Mouse (Mus musculus) thymus, adult 2 months (tissue): ENCODE results near the gene Hist1h3h. TPM values are rescaled to one million over a fixed set of nuclear protein-coding genes. Genes with fewer than 3 reads are reported as not detected.
A peak's percentile ranks its signal among the peaks of the same experiment; 100 is the strongest.
"Not testable (repeated sequence)": the region's sequence is repeated elsewhere in the genome, so short reads cannot be mapped to it uniquely, and the experiment has no call there.

Experiments
- DNase-seq: peaks from one replicate; pipeline ENCODE4 v3.0.0; 2021
- H3K27ac ChIP-seq: fragments of 200-500 bp; 2 replicates; pipeline ENCODE4 v1.5.1; 2012; ENCODE audit warnings: low read length, control low read depth; ENCODE audit not compliant: control insufficient read depth, insufficient read depth
- H3K27me3 ChIP-seq: fragments of 200-500 bp; 2 replicates; pipeline ENCODE4 v1.6.1; 2012; ENCODE audit warnings: mild to moderate bottlenecking, low read length, moderate library complexity, mixed read lengths; ENCODE audit not compliant: control insufficient read depth, insufficient read depth
- H3K36me3 ChIP-seq: fragments of 200-500 bp; 2 replicates; pipeline ENCODE4 v1.6.1; 2012; ENCODE audit warnings: mild to moderate bottlenecking, low read length, moderate library complexity; ENCODE audit not compliant: control insufficient read depth, insufficient read depth
- H3K4me1 ChIP-seq: fragments of 200-500 bp; replicated peaks from 2 replicates; pipeline ENCODE4 v1.6.1; 2012; ENCODE audit warnings: low read length; ENCODE audit not compliant: control insufficient read depth, insufficient read depth
- H3K4me3 ChIP-seq: fragments of 200-500 bp; 2 replicates; pipeline ENCODE4 v1.5.1; 2012; ENCODE audit warnings: mild to moderate bottlenecking, low read length, control low read depth, moderate library complexity; ENCODE audit not compliant: control insufficient read depth, insufficient read depth
- CTCF ChIP-seq: fragments of 200-500 bp; IDR thresholded peaks from 2 replicates; pipeline ENCODE4 v1.5.1; 2012; ENCODE audit warnings: mild to moderate bottlenecking, control low read depth, low read length, moderate library complexity, borderline replicate concordance; ENCODE audit not compliant: control insufficient read depth, poor library complexity, insufficient read depth; ENCODE audit errors: extremely low read depth
- POLR2A ChIP-seq: fragments of 200-500 bp; IDR thresholded peaks from 2 replicates; pipeline ENCODE4 v1.6.1; 2012; ENCODE audit warnings: mild to moderate bottlenecking, low read length, control low read depth, moderate library complexity; ENCODE audit not compliant: control insufficient read depth, poor library complexity, insufficient read depth; ENCODE audit errors: extremely low read depth
- WGBS: fragments of 180-500 bp; shearing (Covaris S2); methylation state at CpG from one replicate; pipeline ENCODE4 v1.1.7; 2018; 5-methylcytosine and 5-hydroxymethylcytosine counted together
- polyA plus RNA-seq: library from polyadenylated mRNA; depleted of rRNA; stranded (reverse); fragments of >200 nt; gene quantifications from 2 replicates; pipeline ENCODE4 v1.2.3, GENCODE M21; 2012

Hist1h3h gene
- polyA plus RNA-seq, 1 experiment, result 733 TPM

DNA sequence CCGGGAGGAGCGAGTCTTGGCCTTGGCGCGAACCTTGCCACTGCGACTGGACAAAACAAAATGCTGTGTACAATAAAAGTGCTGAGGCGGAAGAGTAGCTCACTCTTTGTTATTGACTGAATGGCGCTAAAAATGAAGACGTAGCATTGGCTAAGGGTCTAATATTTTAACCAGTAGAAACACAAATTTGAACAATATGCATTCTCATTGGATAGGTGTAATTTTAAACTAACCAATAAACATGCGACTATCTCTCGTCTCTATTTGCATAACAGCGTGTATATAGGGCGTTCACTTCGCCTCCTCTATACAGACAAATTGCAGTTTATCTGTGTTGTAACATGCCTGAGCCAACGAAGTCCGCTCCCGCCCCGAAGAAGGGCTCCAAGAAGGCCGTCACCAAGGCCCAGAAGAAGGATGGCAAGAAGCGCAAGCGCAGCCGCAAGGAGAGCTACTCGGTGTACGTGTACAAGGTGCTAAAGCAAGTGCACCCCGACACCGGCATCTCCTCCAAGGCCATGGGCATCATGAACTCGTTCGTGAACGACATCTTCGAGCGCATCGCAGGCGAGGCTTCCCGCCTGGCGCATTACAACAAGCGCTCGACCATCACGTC, 4.4 kb downstream of the Hist1h3h start, which contains the start of gene Hist1h2bm:
Gene Hist1h2bm (plus strand): TSS at position 288 of the 616 bp plus-strand sequence.
- H3K4me3 ChIP-seq, result peak within 1 kb of the TSS; percentile 52
- peak within 1 kb of the TSS; percentile 67 for H3K27ac ChIP-seq
- TF ChIP-seq POLR2A, result peak; percentile 54; the same call in 1 of the 2 replicates
- not testable (repeated sequence) for H3K4me1 ChIP-seq, H3K36me3 ChIP-seq, H3K27me3 ChIP-seq
- under 1% methylated on average over 37 of the region's 37 CpGs for WGBS
- DNase-seq, result peak; percentile 67

DNA sequence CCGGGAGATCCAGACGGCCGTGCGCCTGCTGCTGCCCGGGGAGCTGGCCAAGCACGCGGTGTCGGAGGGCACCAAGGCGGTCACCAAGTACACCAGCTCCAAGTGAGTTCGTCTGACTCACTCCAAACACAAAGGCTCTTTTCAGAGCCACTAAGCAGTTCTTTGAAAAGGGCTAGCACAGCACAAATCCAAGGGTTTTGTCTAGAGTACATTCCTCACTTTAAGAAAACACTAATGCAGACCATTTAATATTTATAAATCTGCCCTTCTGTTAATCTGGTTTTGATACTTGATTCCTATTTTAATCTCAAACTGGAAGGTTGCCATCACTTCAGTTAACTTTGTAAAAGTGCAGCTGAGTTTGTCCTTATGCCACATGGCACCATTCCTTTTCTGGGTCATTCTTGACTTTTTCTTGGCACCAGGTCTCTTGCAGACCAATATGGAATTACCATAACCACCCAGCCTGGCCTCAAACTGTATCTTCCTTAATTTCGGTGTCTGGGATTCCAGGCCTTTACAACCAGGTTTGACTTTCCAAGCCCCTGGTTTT, 5.0 kb downstream of the Hist1h3h start:
- Histone ChIP-seq H3K36me3 (no peaks in the 10 kb centered on the region), H3K27ac (peak overlapping the region; percentile 63), H3K27me3 (no peaks in the 10 kb centered on the region), H3K4me3 (peak overlapping the region; percentile 52), H3K4me1 (peaks cover 5% of the 10 kb centered on the region)
- TF ChIP-seq POLR2A (peak; percentile 5; the same call in 1 of the 2 replicates), CTCF (no peak)
- no peak for DNase-seq
- WGBS, result 7% methylated on average over 11 of the region's 11 CpGs

DNA sequence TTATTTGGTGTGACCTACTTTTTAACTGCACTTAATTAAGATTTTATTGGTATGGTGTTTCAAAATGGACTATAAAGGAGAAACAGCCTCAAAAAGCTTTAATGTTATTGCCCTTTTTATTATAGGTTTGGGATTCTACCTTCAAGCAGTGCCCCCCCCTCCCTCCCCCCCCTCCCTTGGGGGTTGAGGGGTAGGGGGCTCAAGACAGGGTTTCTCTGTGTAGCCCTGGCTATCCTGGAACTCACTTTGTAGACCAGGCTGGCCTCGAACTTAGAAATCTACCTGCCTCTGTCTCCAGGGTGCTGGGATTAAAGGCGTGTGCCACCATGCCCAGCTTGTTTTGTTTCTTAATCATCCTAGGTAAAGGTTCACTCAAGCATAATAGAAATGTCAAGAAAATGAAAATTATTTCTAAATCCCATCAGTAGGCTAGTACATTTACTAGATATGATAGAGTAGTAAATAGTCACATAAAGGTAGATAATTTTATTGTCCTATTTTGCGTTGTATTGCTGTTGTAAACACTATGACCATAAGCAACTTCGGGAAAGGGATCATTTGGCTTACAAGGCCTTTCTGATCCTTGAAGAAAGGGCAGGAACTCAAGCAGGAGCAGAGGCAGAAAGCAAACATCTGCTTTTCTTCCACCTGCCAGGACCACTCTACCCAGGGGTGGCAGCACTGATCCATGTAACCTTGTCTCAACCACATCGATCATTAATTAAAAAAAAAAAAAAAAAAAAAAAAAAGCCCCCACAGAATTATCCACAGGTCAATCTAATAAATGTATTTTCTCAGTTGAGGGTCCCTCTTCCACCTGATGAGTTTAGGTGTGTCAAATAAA, 5.8 kb downstream of the Hist1h3h start:
- Histone ChIP-seq H3K4me3 (no peak overlapping the region), H3K4me1 (peaks cover 5% of the 10 kb centered on the region), H3K36me3 (no peaks in the 10 kb centered on the region), H3K27ac (peak overlapping the region; percentile 45), H3K27me3 (no peaks in the 10 kb centered on the region)
- peak; percentile 46 for DNase-seq
- 51% methylated on average over 5 of the region's 5 CpGs for WGBS
- TF ChIP-seq CTCF, result no peak
- no peak for TF ChIP-seq POLR2A

DNA sequence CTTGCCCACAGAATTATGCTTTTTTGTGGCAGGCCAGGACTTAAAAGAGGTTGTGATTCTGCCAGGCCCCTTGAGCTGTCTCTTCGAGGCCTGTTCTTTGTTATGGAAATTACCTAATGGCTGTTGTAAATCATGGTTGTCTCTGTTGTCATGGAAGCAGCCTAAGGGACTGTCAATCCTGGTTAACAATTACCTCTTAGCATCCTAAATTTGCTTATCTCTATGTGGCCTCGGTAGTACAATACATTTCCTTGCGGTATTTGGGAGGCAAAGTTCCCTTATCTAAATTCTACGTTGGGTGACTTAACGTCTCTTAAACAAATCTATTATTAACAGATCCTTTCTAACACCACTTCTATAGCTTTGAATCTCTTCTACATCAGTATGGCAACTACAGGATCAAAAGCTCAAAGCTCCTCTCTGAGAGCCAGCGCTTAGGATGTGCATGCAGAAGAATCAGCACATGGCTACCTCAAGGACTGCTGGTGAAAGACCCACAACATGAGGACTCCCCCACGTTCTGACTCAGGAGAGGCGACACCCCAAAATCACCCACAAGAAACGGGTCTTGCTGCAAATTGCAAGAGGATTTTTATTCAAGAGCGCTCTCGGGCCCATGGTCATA, 10.6 kb downstream of the Hist1h3h start:
- WGBS, result 89% methylated on average over 11 of the region's 11 CpGs
- no peak overlapping the region for H3K27ac ChIP-seq

DNA sequence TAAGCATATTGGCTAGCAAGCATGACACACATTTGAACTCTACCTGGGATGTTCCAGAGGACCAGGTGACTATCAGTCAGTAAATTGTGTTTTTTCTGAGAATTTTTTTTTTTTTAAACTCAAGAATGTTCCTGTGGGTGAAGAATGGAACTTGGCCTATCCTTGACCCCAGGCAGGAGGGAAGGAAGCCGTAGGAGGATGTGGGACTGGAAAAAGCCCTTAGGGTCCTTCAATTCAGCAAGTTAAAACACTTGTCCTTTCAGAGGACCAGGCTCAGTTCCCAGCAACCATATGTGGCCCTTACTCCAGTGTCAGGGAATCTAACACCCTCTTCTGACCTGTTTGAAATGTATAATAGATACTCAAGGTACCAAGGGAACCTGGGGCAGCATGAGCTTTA, 12.1 kb downstream of the Hist1h3h start:
- no peak overlapping the region for H3K27ac ChIP-seq
- no peak overlapping the region for H3K4me3 ChIP-seq
- no peak for TF ChIP-seq CTCF
- TF ChIP-seq POLR2A, result no peak
- 76% methylated on average over 1 of the region's 1 CpGs for whole genome bisulfite sequencing
- no peaks in the 10 kb centered on the region for H3K27me3 ChIP-seq
- H3K4me1 ChIP-seq, result peaks cover 6% of the 10 kb centered on the region; the same call in 1 of the 2 replicates
- no peaks in the 10 kb centered on the region for H3K36me3 ChIP-seq
- DNase-seq, result no peak

More for the DNA sequence above, 10.6 kb downstream of the Hist1h3h start:
- TF ChIP-seq CTCF (no peak), POLR2A (no peak)
- Histone ChIP-seq H3K36me3 (no peaks in the 10 kb centered on the region), H3K4me1 (no peaks in the 10 kb centered on the region), H3K27me3 (no peaks in the 10 kb centered on the region), H3K4me3 (no peak overlapping the region)
- no peak for DNase-seq

DNA sequence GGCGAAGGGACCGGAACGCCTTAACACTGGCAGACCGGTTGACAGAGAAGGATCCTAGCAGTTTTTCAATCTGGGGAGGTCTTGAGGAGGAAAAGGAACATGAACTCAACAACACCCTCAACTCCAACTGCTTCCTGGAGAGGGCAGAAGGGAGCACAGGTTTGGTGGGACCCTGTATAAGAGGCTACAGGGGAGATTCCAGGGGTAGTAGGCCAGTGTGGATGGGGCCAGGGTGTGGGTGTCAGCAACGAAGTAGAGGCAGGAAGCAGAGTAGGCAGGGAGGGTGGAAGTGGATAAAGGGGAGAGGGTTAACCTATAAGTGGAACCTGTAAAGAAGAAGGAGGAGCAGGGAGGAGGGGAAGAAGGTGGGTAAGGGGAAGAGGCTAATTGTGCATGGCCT, 16.0 kb downstream of the Hist1h3h start:
- Histone ChIP-seq H3K4me1 (peaks cover 6% of the 10 kb centered on the region; the same call in 1 of the 2 replicates), H3K4me3 (no peak overlapping the region), H3K27ac (no peak overlapping the region), H3K27me3 (no peaks in the 10 kb centered on the region), H3K36me3 (no peaks in the 10 kb centered on the region)
- TF ChIP-seq CTCF (no peak), POLR2A (no peak)
- peak; percentile 32 for DNase-seq
- 84% methylated on average over 5 of the region's 5 CpGs for WGBS
